In genomic region chr4:12784479-12784878, GRCm38 (mm10) we compare ENCODE assay signal across 15 mouse cellular contexts.
"Had no signal": no experiment of that assay in that cellular context is flagged by ENCODE, and none has a peak within 500 bp of the region (broad histone marks: within the 10 kb centered on the region; RNA-seq: fewer than 3 reads in every experiment).

No protein-coding gene starts in this region.

- H3K4me2 ChIP-seq: limb, embryonic 15.5 days; liver, embryonic 12.5 days; lung, embryonic 14.5 days; midbrain, embryonic 12.5 days; neural tube, embryonic 15.5 days had no signal

- H3K4me3 ChIP-seq: limb, embryonic 15.5 days; liver, embryonic 12.5 days; midbrain, embryonic 12.5 days; neural tube, embryonic 15.5 days had no signal

- H3K27me3 ChIP-seq: limb, embryonic 15.5 days; liver, embryonic 12.5 days; midbrain, embryonic 12.5 days; neural tube, embryonic 15.5 days had no signal

- DNase-seq: kidney, adult 11 months; kidney, adult 9 months; kidney, postnatal 4 days; lung, embryonic 14.5 days; lung, postnatal 10 days; lung, postnatal 4 days; right cerebral cortex, postnatal 4 days; spleen, adult 18-20 months; thymus, adult 18-20 months; thymus, postnatal 14 days had no signal

- H3K36me3 ChIP-seq: limb, embryonic 15.5 days; liver, embryonic 12.5 days; midbrain, embryonic 12.5 days; neural tube, embryonic 15.5 days had no signal

- H3K9me3 ChIP-seq: limb, embryonic 15.5 days; liver, embryonic 12.5 days; midbrain, embryonic 12.5 days; neural tube, embryonic 15.5 days had no signal

- H3K4me1 ChIP-seq: limb, embryonic 15.5 days; liver, embryonic 12.5 days; neural tube, embryonic 15.5 days had no signal

- ATAC-seq: liver, embryonic 12.5 days had no signal

- H3K27ac ChIP-seq: kidney, postnatal 0 days; limb, embryonic 15.5 days; liver, embryonic 12.5 days; midbrain, embryonic 12.5 days had no signal

- H3K9ac ChIP-seq: limb, embryonic 15.5 days; liver, embryonic 12.5 days; lung, embryonic 14.5 days; midbrain, embryonic 12.5 days; neural tube, embryonic 15.5 days had no signal
